ENCODE assay signal across 17 mouse cellular contexts in genomic region chr12:11226529-11227268, GRCm38 (mm10). TPM values are rescaled to one million over a fixed set of nuclear protein-coding genes. Genes with fewer than 3 reads are reported as not detected.
DNase-seq lines count a peak whose midpoint lies in the region; ATAC-seq and TF ChIP-seq lines count a peak whose summit lies in the region.
"Had no signal": no experiment of that assay in that cellular context is flagged by ENCODE, and none has a peak within 500 bp of the region (broad histone marks: within the 10 kb centered on the region; RNA-seq: fewer than 3 reads in every experiment).

No protein-coding gene starts in this region.

- 73% methylated on average over 5 of the region's 5 CpGs for WGBS in embryonic facial prominence, embryonic 14.5 days
- 81% methylated on average over 5 of the region's 5 CpGs for WGBS in embryonic facial prominence, embryonic 10.5 days
- 49% methylated on average over 5 of the region's 5 CpGs for WGBS in lung, embryonic 15.5 days
- WGBS in kidney, postnatal 0 days = 40% methylated on average over 5 of the region's 5 CpGs
- 72% methylated on average over 5 of the region's 5 CpGs for WGBS in neural tube, embryonic 15.5 days

- TF ChIP-seq CTCF in kidney, postnatal 0 days (IDR thresholded peaks at IDR 0.05; ENCODE audit: low read depth) = no peak

- peak; percentile 45; the same call in 1 of the 2 replicates for ATAC-seq in embryonic facial prominence, embryonic 14.5 days (ENCODE audit: low read depth)
- ATAC-seq in lung, embryonic 15.5 days (ENCODE audit: borderline replicate concordance, extremely low read depth, low FRiP score, low TSS enrichment) = peak; percentile 42; the same call in 1 of the 2 replicates
- ATAC-seq in kidney, postnatal 0 days (replicated peaks; ENCODE audit: low FRiP score, low read depth) = no peak
- no peak for ATAC-seq in neural tube, embryonic 15.5 days (ENCODE audit: low FRiP score)
- ATAC-seq: intestine, embryonic 16.5 days had no signal

- no peaks in the 10 kb centered on the region for H3K9me3 ChIP-seq in embryonic facial prominence, embryonic 14.5 days (ENCODE audit: control insufficient read depth, low read length)
- H3K9me3 ChIP-seq in embryonic facial prominence, embryonic 10.5 days = no peaks in the 10 kb centered on the region
- H3K9me3 ChIP-seq in lung, embryonic 15.5 days = no peaks in the 10 kb centered on the region
- H3K9me3 ChIP-seq in kidney, postnatal 0 days (replicated peaks; ENCODE audit: low read length) = no peaks in the 10 kb centered on the region
- H3K9me3 ChIP-seq in neural tube, embryonic 15.5 days (replicated peaks) = no peaks in the 10 kb centered on the region
- H3K9me3 ChIP-seq: forebrain, embryonic 12.5 days; liver, embryonic 15.5 days had no signal

- H3K4me1 ChIP-seq in embryonic facial prominence, embryonic 14.5 days (ENCODE audit: control insufficient read depth, insufficient read depth, low read length) = peaks cover 8% of the 10 kb centered on the region
- peaks cover 9% of the 10 kb centered on the region for H3K4me1 ChIP-seq in embryonic facial prominence, embryonic 10.5 days
- peaks cover 5% of the 10 kb centered on the region for H3K4me1 ChIP-seq in lung, embryonic 15.5 days
- H3K4me1 ChIP-seq in kidney, postnatal 0 days (replicated peaks; ENCODE audit: insufficient read depth, low read length) = 0 out of 2 replicates have a peak, but pooled peaks cover 4% of the 10 kb centered on the region
- peaks cover 2% of the 10 kb centered on the region; the same call in 1 of the 2 replicates for H3K4me1 ChIP-seq in neural tube, embryonic 15.5 days
- H3K4me1 ChIP-seq: liver, embryonic 15.5 days had no signal

- peak; percentile 79 for DNase-seq in embryonic facial prominence, embryonic 14.5 days (ENCODE audit: low spot score)
- no peak for DNase-seq in embryonic facial prominence, embryonic 10.5 days (ENCODE audit: low spot score)
- no peak for DNase-seq in lung, postnatal 14 days
- peak; percentile 64 for DNase-seq in kidney, postnatal 0 days (ENCODE audit: low spot score)
- DNase-seq in skeletal muscle tissue, adult 2 months (ENCODE audit: low read depth, low spot score) = peak; percentile 59
- DNase-seq in cerebellum, adult 9-10 months = no peak
- DNase-seq: adrenal gland, postnatal 14 days; B cell, adult 2 months; cerebellum, adult 11-12 months; midbrain, embryonic 14.5 days; right cerebral cortex, postnatal 25 days had no signal

- H3K27ac ChIP-seq in embryonic facial prominence, embryonic 14.5 days (replicated peaks; ENCODE audit: low read depth, low read length) = peak overlapping the region; percentile 44
- H3K27ac ChIP-seq in embryonic facial prominence, embryonic 10.5 days (replicated peaks) = no peak overlapping the region
- H3K27ac ChIP-seq in lung, embryonic 15.5 days = no peak overlapping the region
- no peak overlapping the region for H3K27ac ChIP-seq in kidney, postnatal 0 days
- H3K27ac ChIP-seq in neural tube, embryonic 15.5 days (replicated peaks) = no peak overlapping the region
- H3K27ac ChIP-seq: forebrain, embryonic 12.5 days; liver, embryonic 15.5 days; stomach, postnatal 0 days had no signal

- no peak overlapping the region for H3K4me3 ChIP-seq in embryonic facial prominence, embryonic 14.5 days (ENCODE audit: low read depth, low read length)
- H3K4me3 ChIP-seq in embryonic facial prominence, embryonic 10.5 days = no peak overlapping the region
- H3K4me3 ChIP-seq in lung, embryonic 15.5 days = no peak overlapping the region
- no peak overlapping the region for H3K4me3 ChIP-seq in kidney, postnatal 0 days (replicated peaks; ENCODE audit: low read depth, low read length)
- H3K4me3 ChIP-seq in neural tube, embryonic 15.5 days (replicated peaks) = no peak overlapping the region
- H3K4me3 ChIP-seq: forebrain, embryonic 12.5 days; liver, embryonic 15.5 days had no signal

- no peak overlapping the region for H3K9ac ChIP-seq in embryonic facial prominence, embryonic 14.5 days (ENCODE audit: low read depth, low read length)
- H3K9ac ChIP-seq in lung, embryonic 15.5 days = no peak overlapping the region
- no peak overlapping the region for H3K9ac ChIP-seq in kidney, postnatal 0 days (ENCODE audit: low read depth, low read length)
- no peak overlapping the region for H3K9ac ChIP-seq in neural tube, embryonic 15.5 days (replicated peaks)
- H3K9ac ChIP-seq: forebrain, embryonic 12.5 days; liver, embryonic 15.5 days had no signal

- H3K27me3 ChIP-seq in embryonic facial prominence, embryonic 14.5 days (replicated peaks; ENCODE audit: control insufficient read depth, insufficient read depth, low read length) = no peaks in the 10 kb centered on the region
- no peaks in the 10 kb centered on the region for H3K27me3 ChIP-seq in embryonic facial prominence, embryonic 10.5 days (replicated peaks; ENCODE audit: low read depth, poor library complexity, severe bottlenecking)
- no peaks in the 10 kb centered on the region for H3K27me3 ChIP-seq in lung, embryonic 15.5 days
- no peaks in the 10 kb centered on the region for H3K27me3 ChIP-seq in kidney, postnatal 0 days (ENCODE audit: insufficient read depth, low read length)
- no peaks in the 10 kb centered on the region for H3K27me3 ChIP-seq in neural tube, embryonic 15.5 days (replicated peaks)
- H3K27me3 ChIP-seq: forebrain, embryonic 12.5 days; liver, embryonic 15.5 days had no signal

- no peaks in the 10 kb centered on the region for H3K36me3 ChIP-seq in embryonic facial prominence, embryonic 14.5 days (ENCODE audit: control insufficient read depth, insufficient read depth, low read length)
- no peaks in the 10 kb centered on the region for H3K36me3 ChIP-seq in embryonic facial prominence, embryonic 10.5 days (replicated peaks)
- no peaks in the 10 kb centered on the region for H3K36me3 ChIP-seq in lung, embryonic 15.5 days
- H3K36me3 ChIP-seq in kidney, postnatal 0 days (ENCODE audit: insufficient read depth, low read length) = no peaks in the 10 kb centered on the region
- H3K36me3 ChIP-seq in neural tube, embryonic 15.5 days = no peaks in the 10 kb centered on the region
- H3K36me3 ChIP-seq: forebrain, embryonic 12.5 days; liver, embryonic 15.5 days had no signal

- H3K4me2 ChIP-seq in embryonic facial prominence, embryonic 14.5 days (ENCODE audit: low read depth, low read length) = no peak overlapping the region
- H3K4me2 ChIP-seq in lung, embryonic 15.5 days = no peak overlapping the region
- no peak overlapping the region for H3K4me2 ChIP-seq in kidney, postnatal 0 days (ENCODE audit: low read length)
- H3K4me2 ChIP-seq in neural tube, embryonic 15.5 days = no peak overlapping the region
- H3K4me2 ChIP-seq: forebrain, embryonic 12.5 days; liver, embryonic 15.5 days had no signal

RNA-seq across cellular contexts. Expression of gene Msgn1, which starts 17.9 kb away (rescaled TPM):
- polyA plus RNA-seq in embryonic facial prominence, embryonic 14.5 days (2014; fragmentation: Nextera tagmentation; extraction: Ambion mirVana) = 0.37 TPM in 1 of 2 replicates, not detected in the other
- polyA plus RNA-seq in embryonic facial prominence, embryonic 10.5 days (2016; fragmentation: Nextera tagmentation; extraction: Ambion mirVana) = not detected in 2 replicates
- not detected in 2 replicates for polyA plus RNA-seq in lung, embryonic 15.5 days (2015; fragmentation: Nextera tagmentation; extraction: Ambion mirVana)
- not detected in 2 replicates for polyA plus RNA-seq in kidney, postnatal 0 days (2015; fragmentation: Nextera tagmentation; extraction: Ambion mirVana)
- polyA plus RNA-seq in neural tube, embryonic 15.5 days (2015; fragmentation: Nextera tagmentation; extraction: Ambion mirVana) = not detected in 2 replicates
- polyA plus RNA-seq: forebrain, embryonic 12.5 days; intestine, embryonic 16.5 days; liver, embryonic 15.5 days; midbrain, embryonic 14.5 days; stomach, postnatal 0 days had no signal

RNA-seq across cellular contexts. Expression of gene Gen1, which starts 38.9 kb away (rescaled TPM):
- 7.2 and 7.5 TPM in 2 replicates for polyA plus RNA-seq in embryonic facial prominence, embryonic 14.5 days (2014; fragmentation: Nextera tagmentation; extraction: Ambion mirVana)
- polyA plus RNA-seq in embryonic facial prominence, embryonic 10.5 days (2016; fragmentation: Nextera tagmentation; extraction: Ambion mirVana) = 17.2 and 20.0 TPM in 2 replicates
- polyA plus RNA-seq in lung, embryonic 15.5 days (2015; fragmentation: Nextera tagmentation; extraction: Ambion mirVana) = 11.7 and 11.9 TPM in 2 replicates
- polyA plus RNA-seq in kidney, postnatal 0 days (2015; fragmentation: Nextera tagmentation; extraction: Ambion mirVana) = 3.1 and 3.5 TPM in 2 replicates
- polyA plus RNA-seq in neural tube, embryonic 15.5 days (2015; fragmentation: Nextera tagmentation; extraction: Ambion mirVana) = 1.9 and 3.3 TPM in 2 replicates

RNA-seq across cellular contexts. Expression of gene Smc6, which starts 39.0 kb away (rescaled TPM):
- 134 and 139 TPM in 2 replicates for polyA plus RNA-seq in embryonic facial prominence, embryonic 14.5 days (2014; fragmentation: Nextera tagmentation; extraction: Ambion mirVana)
- 134 and 135 TPM in 2 replicates for polyA plus RNA-seq in embryonic facial prominence, embryonic 10.5 days (2016; fragmentation: Nextera tagmentation; extraction: Ambion mirVana)
- 153 and 155 TPM in 2 replicates for polyA plus RNA-seq in lung, embryonic 15.5 days (2015; fragmentation: Nextera tagmentation; extraction: Ambion mirVana)
- 126 TPM in 2 replicates for polyA plus RNA-seq in kidney, postnatal 0 days (2015; fragmentation: Nextera tagmentation; extraction: Ambion mirVana)
- polyA plus RNA-seq in neural tube, embryonic 15.5 days (2015; fragmentation: Nextera tagmentation; extraction: Ambion mirVana) = 113 and 124 TPM in 2 replicates

Comparison
In these comparisons a context has a peak if more than half of its experiments do, and no peak if none do; other contexts are left out.
1. DNase-seq: peak in embryonic facial prominence, embryonic 14.5 days (single experiment), kidney, postnatal 0 days (single experiment) and skeletal muscle tissue, adult 2 months (single experiment); none in embryonic facial prominence, embryonic 10.5 days (single experiment), lung, postnatal 14 days (single experiment) and cerebellum, adult 9-10 months (single experiment).
2. ATAC-seq: peak in embryonic facial prominence, embryonic 14.5 days (single experiment) and lung, embryonic 15.5 days (single experiment); none in kidney, postnatal 0 days (single experiment) and neural tube, embryonic 15.5 days (single experiment).